Mouse (Mus musculus) hindbrain, postnatal 0 days (tissue): ENCODE data around the gene Acp2. TPM values are rescaled to one million over a fixed set of nuclear protein-coding genes. Genes with fewer than 3 reads are reported as not detected.

Source experiments
- ATAC-seq: fragments of 200-750 bp; cut with Nextera tagmentation; 2 replicates; pipeline ENCODE4 v1.8.0; 2017; ENCODE audit warnings: mild to moderate bottlenecking, moderate TSS enrichment, moderate library complexity
- DNase-seq: peaks from one replicate; pipeline ENCODE4 v3.0.0-alpha.2; 2015; ENCODE audit warnings: low spot score
- H3K27ac ChIP-seq: fragments of 300-500 bp; sonication (generic); 2 replicates; pipeline ENCODE4 v1.5.1; 2014; ENCODE audit warnings: mild to moderate bottlenecking
- H3K27me3 ChIP-seq: fragments of 300-500 bp; sonication (generic); 2 replicates; pipeline ENCODE4 v1.6.1; 2014; ENCODE audit warnings: low read length, mixed read lengths; ENCODE audit not compliant: insufficient read depth
- H3K36me3 ChIP-seq: fragments of 300-500 bp; sonication (generic); 2 replicates; pipeline ENCODE4 v1.6.1; 2014; ENCODE audit warnings: low read length, mixed read lengths; ENCODE audit not compliant: insufficient read depth
- H3K4me1 ChIP-seq: fragments of 300-500 bp; sonication (generic); 2 replicates; pipeline ENCODE4 v1.6.1; 2014; ENCODE audit warnings: antibody characterized with exemption, low read length, mixed read lengths; ENCODE audit not compliant: insufficient read depth
- H3K4me2 ChIP-seq: fragments of 300-500 bp; sonication (generic); 2 replicates; pipeline ENCODE4 v1.6.1; 2014; ENCODE audit warnings: low read depth, mild to moderate bottlenecking, low read length, moderate library complexity, mixed read lengths
- H3K4me3 ChIP-seq: fragments of 300-500 bp; sonication (generic); 2 replicates; pipeline ENCODE4 v1.5.1; 2014; ENCODE audit warnings: low read length
- H3K9ac ChIP-seq: fragments of 300-500 bp; sonication (generic); replicated peaks from 2 replicates; pipeline ENCODE4 v1.6.1; 2014; ENCODE audit warnings: mild to moderate bottlenecking, low read length, moderate library complexity, mixed read lengths
- H3K9me3 ChIP-seq: fragments of 300-500 bp; sonication (generic); 2 replicates; pipeline ENCODE4 v1.6.1; 2016; ENCODE audit warnings: low read length, mixed read lengths
- CTCF ChIP-seq: IDR thresholded peaks from 2 replicates; pipeline ENCODE4 v1.5.1; 2016; ENCODE audit warnings: antibody characterized with exemption, control low read depth, low read depth
- WGBS: fragments of 180-500 bp; shearing (Covaris S2); extraction: QIAGEN DNeasy Blood & Tissue Kit; methylation state at CpG from one replicate; pipeline ENCODE4 v1.1.7; 2014; 5-methylcytosine and 5-hydroxymethylcytosine counted together
- polyA plus RNA-seq: library from polyadenylated mRNA; unstranded; fragments of >200 nt; fragmentation: Nextera tagmentation; extraction: Ambion mirVana; gene quantifications from 2 replicates; pipeline ENCODE4 v1.2.1, GENCODE M21; 2015
- total RNA-seq: library from RNA; depleted of rRNA; stranded (reverse); fragments of >200 nt; gene quantifications from 2 replicates; pipeline ENCODE4 v1.2.3, GENCODE M21; 2014; rRNA removed

Gene Acp2
- total RNA-seq (48.5 and 151 TPM in 2 replicates), polyA plus RNA-seq (30.3 and 30.9 TPM in 2 replicates)

DNA sequence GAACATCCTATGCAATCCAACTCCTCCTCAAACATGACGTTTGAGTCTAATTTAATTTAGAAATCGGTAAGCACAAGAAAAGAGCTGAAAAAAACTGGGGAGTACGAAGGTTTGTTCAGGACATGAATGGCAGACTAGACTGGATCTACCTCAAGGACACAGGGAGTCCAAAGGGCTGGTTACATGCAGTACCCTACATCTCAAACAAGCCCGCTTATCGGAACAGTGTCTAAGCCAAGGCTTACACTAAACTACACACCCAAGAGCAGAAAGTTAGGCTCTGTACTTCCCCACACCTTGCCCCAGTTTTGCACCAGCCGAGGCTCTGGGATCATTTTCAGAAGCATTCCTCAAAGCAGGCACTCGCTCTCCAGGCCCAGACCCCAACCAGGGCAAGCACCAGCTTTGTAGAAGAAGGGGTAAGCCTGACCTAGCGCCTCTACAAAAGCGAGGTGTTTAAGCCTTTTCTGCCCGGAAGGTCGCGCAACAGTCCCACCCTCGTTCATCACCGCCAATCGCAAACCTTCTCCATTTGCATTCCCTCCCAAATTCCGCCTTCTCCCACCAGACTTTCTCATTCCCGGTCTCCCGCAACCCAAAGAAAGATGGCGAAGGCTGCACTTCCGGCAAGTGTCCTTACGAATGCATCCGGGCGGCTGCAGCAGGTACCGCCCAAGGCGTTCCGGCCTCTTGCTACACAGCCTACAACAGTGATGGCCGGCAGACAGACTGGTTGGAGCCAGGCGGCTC, at the start of gene Acp2, which contains the start of gene Nr1h3:
TSS of gene Acp2 (plus strand) at position 664 of the 750 bp plus-strand sequence.
TSS of gene Nr1h3 (minus strand) at position 613 of the 750 bp plus-strand sequence.
- Histone ChIP-seq H3K27me3 (no peaks in the 10 kb centered on the region), H3K9me3 (no peaks in the 10 kb centered on the region), H3K27ac (peak within 1 kb of the TSS; percentile 93), H3K4me1 (peaks cover 21% of the 10 kb centered on the region), H3K4me2 (peak within 1 kb of the TSS; percentile 55), H3K36me3 (peaks cover 15% of the 10 kb centered on the region), H3K9ac (peak within 1 kb of the TSS; percentile 89), H3K4me3 (peak within 1 kb of the TSS; percentile 73)
- peak; percentile 45 for TF ChIP-seq CTCF
- ATAC-seq, result peak; percentile 98
- DNase-seq, result peak; percentile 96
- 3% methylated on average over 28 of the region's 28 CpGs for WGBS

DNA sequence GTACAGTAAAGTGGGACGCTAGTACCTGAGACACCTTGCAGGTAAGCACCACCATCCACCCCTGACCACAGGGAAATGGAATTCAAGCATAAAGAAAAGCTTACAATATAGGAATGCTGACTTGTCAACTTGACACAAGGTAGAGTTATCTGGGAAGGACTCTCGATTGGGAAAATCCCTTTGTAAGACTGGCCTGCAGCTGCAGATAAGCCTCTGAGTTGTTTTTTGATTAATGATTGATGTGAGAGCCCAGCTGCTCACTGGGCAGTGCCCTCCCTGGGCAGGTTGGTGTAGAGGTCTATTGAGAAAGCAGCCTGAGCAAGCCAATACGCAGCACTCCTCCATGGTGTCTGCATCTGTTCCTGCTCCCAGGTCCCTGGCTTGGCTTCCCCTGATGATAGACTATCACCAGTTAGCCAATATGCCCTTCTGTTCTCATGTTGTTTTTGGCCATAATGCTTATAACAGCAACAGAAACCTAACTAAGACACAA, 49.8 kb upstream of the Acp2 start:
- no peaks in the 10 kb centered on the region for H3K4me1 ChIP-seq
- no peak overlapping the region for H3K4me3 ChIP-seq
- H3K27me3 ChIP-seq, result no peaks in the 10 kb centered on the region
- no peak overlapping the region for H3K9ac ChIP-seq
- no peak overlapping the region for H3K4me2 ChIP-seq
- ATAC-seq (no peak), DNase-seq (no peak)
- H3K9me3 ChIP-seq, result no peaks in the 10 kb centered on the region
- no peak overlapping the region for H3K27ac ChIP-seq
- 85% methylated on average over 3 of the region's 3 CpGs for WGBS
- TF ChIP-seq CTCF, result no peak
- H3K36me3 ChIP-seq, result peaks cover 73% of the 10 kb centered on the region

DNA sequence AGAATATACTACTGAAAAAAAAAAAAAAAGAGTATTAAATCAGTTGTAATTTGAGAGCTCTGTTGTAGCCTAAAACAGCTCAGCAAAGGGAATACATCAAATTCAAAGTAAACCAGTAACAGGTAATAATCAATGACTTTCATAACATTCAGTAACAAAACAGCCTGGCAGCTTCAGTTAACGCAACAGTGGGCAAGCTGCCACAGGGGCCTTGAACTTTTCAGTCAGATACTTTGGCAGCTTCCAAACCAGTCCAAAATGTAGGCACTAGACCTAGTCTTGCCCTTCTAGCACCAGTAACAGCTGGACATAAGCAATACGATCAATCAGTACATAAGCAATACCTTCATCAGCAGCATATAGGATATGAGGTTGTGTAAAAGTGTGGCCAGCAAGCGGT, 48.6 kb upstream of the Acp2 start:
- Histone ChIP-seq H3K27ac (no peak overlapping the region), H3K4me3 (no peak overlapping the region), H3K9ac (no peak overlapping the region), H3K9me3 (no peaks in the 10 kb centered on the region), H3K4me2 (no peak overlapping the region), H3K36me3 (peaks cover 77% of the 10 kb centered on the region), H3K27me3 (no peaks in the 10 kb centered on the region), H3K4me1 (no peaks in the 10 kb centered on the region)
- TF ChIP-seq CTCF, result no peak
- no peak for ATAC-seq
- no peak for DNase-seq
- WGBS, result 91% methylated on average over 3 of the region's 3 CpGs

DNA sequence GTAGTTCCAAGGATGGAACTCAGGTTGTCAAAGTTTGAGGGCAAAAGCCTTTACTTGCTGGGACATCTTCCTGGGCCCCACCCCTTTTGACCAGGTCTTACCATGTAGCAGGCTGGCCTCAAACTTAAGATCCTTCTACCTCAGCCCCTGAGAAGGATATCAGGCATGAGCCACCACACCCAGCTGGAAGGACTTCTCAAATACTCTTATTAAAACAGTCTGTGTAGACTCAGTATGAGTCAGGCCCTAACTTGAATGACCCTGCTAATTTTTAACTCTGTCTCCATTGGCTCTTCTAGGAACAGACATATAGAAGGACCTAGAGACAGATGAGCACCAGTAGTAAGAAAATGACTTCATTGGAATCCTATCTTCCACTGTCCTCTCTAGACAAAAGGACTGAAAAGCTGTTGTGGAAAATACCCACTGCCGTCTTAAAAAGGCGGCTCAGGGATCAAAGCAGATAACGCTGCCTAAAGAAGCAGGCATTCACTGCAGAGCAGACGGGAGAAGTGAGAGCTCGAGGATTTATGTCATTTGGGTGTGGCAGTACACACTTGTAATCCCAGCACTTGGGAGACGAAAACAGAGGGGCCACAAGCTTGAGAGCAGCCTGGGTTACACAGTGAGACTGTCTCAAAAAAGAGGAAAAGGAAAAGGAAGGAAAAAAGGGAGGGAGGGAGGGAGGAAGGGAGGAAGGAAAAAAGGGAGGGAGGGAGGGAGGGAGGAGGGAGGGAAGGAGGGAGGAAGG, 45.5 kb upstream of the Acp2 start:
- Histone ChIP-seq H3K36me3 (peaks cover 77% of the 10 kb centered on the region), H3K9ac (no peak overlapping the region), H3K4me3 (no peak overlapping the region), H3K27ac (no peak overlapping the region), H3K27me3 (no peaks in the 10 kb centered on the region), H3K4me2 (no peak overlapping the region), H3K9me3 (no peaks in the 10 kb centered on the region), H3K4me1 (no peaks in the 10 kb centered on the region)
- no peak for TF ChIP-seq CTCF
- DNase-seq (no peak), ATAC-seq (no peak)
- 52% methylated on average over 6 of the region's 6 CpGs for WGBS

DNA sequence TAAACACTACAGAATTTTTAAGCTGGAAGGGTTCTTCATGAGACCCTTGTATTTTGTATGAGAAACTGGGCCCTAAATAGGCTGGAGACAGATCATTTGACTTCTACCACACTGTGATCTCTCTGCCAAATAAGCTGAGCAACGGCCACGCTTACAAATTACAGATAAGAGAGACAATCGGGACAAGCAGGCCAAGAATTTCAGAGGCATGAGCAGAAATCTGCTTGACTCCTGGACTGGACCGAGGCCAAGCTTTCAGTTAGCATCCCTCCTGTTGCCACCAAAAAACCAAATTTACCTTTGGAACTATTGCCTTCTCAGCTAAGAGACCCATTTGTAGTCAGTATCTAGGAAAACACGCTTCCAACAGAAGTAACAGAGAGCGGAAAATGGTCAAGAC, 42.1 kb upstream of the Acp2 start:
- Histone ChIP-seq H3K27me3 (no peaks in the 10 kb centered on the region), H3K4me3 (no peak overlapping the region), H3K27ac (no peak overlapping the region), H3K4me1 (no peaks in the 10 kb centered on the region), H3K4me2 (no peak overlapping the region), H3K9me3 (no peaks in the 10 kb centered on the region), H3K9ac (no peak overlapping the region), H3K36me3 (peaks cover 77% of the 10 kb centered on the region)
- ATAC-seq (no peak), DNase-seq (no peak)
- WGBS, result 84% methylated on average over 6 of the region's 6 CpGs
- TF ChIP-seq CTCF, result no peak

DNA sequence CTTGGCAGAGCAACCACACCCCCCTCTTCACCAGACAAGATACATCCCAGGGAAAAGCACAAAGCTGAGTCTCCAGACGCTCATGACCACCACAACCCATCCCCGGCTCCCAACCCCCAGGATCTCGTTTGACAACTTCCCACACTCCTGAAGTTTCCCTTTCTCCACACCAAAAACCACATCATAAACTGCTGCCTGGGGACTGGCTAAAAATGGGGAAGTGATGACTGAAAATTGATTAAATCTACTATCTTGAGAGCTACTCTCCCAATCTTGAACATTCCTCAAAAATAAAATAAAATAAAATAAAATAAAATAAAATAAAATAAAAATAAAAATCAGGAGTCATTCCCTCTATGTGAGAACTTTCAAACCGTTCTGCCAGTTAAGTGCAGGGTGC, 39.7 kb upstream of the Acp2 start:
- Histone ChIP-seq H3K4me2 (no peak overlapping the region), H3K4me1 (no peaks in the 10 kb centered on the region), H3K9ac (no peak overlapping the region), H3K27me3 (no peaks in the 10 kb centered on the region), H3K4me3 (no peak overlapping the region), H3K9me3 (no peaks in the 10 kb centered on the region), H3K27ac (no peak overlapping the region), H3K36me3 (peaks cover 77% of the 10 kb centered on the region)
- DNase-seq (no peak), ATAC-seq (no peak)
- 89% methylated on average over 4 of the region's 4 CpGs for WGBS
- no peak for TF ChIP-seq CTCF
